In genomic region chr4:43029749-43030148, GRCm38 (mm10) we compare ENCODE assay signal across 11 mouse cellular contexts. TPM values are rescaled to one million over a fixed set of nuclear protein-coding genes. Genes with fewer than 3 reads are reported as not detected.
DNase-seq lines count a peak whose midpoint lies in the region; ATAC-seq and TF ChIP-seq lines count a peak whose summit lies in the region.
"Had no signal": no experiment of that assay in that cellular context is flagged by ENCODE, and none has a peak within 500 bp of the region (broad histone marks: within the 10 kb centered on the region; RNA-seq: fewer than 3 reads in every experiment).

No protein-coding gene starts in this region.

- no peak overlapping the region for H3K27ac ChIP-seq in heart, embryonic 15.5 days
- H3K27ac ChIP-seq in midbrain, embryonic 10.5 days (replicated peaks) = no peak overlapping the region
- H3K27ac ChIP-seq in midbrain, embryonic 15.5 days = no peak overlapping the region
- H3K27ac ChIP-seq in hindbrain, embryonic 14.5 days = no peak overlapping the region

- ATAC-seq in heart, embryonic 15.5 days (replicated peaks; ENCODE audit: insufficient number of reproducible peaks, insufficient read depth, low FRiP score, low read depth) = no peak
- no peak for ATAC-seq in midbrain, embryonic 15.5 days (replicated peaks)
- ATAC-seq in hindbrain, embryonic 14.5 days (ENCODE audit: low FRiP score) = no peak
- ATAC-seq: CD4-positive, CD25-positive, alpha-beta regulatory T cell, adult 4 months had no signal

- H3K4me3 ChIP-seq in heart, embryonic 15.5 days = no peak overlapping the region
- H3K4me3 ChIP-seq in midbrain, embryonic 10.5 days = peak overlapping the region; percentile 86; the same call in 1 of the 2 replicates
- H3K4me3 ChIP-seq in midbrain, embryonic 15.5 days = no peak overlapping the region
- peak overlapping the region; percentile 82; the same call in 1 of the 2 replicates for H3K4me3 ChIP-seq in hindbrain, embryonic 14.5 days (replicated peaks; ENCODE audit: low read length)
- H3K4me3 ChIP-seq in myocyte = peak overlapping the region; percentile 67

- no peaks in the 10 kb centered on the region for H3K27me3 ChIP-seq in heart, embryonic 15.5 days
- no peaks in the 10 kb centered on the region for H3K27me3 ChIP-seq in midbrain, embryonic 10.5 days (ENCODE audit: low read depth, poor library complexity, severe bottlenecking)
- H3K27me3 ChIP-seq in midbrain, embryonic 15.5 days (replicated peaks) = no peaks in the 10 kb centered on the region
- H3K27me3 ChIP-seq in hindbrain, embryonic 14.5 days (ENCODE audit: control insufficient read depth, insufficient read depth, low read length) = no peaks in the 10 kb centered on the region
- no peaks in the 10 kb centered on the region for H3K27me3 ChIP-seq in myocyte (ENCODE audit: control insufficient read depth, insufficient read depth, insufficient read length)

- WGBS in heart, embryonic 15.5 days = 90% methylated on average over 9 of the region's 9 CpGs
- 95% methylated on average over 9 of the region's 9 CpGs for WGBS in midbrain, embryonic 10.5 days
- WGBS in midbrain, embryonic 15.5 days = 94% methylated on average over 9 of the region's 9 CpGs
- 94% methylated on average over 9 of the region's 9 CpGs for WGBS in hindbrain, embryonic 14.5 days

- no peak for DNase-seq in heart, postnatal 4 days
- no peak for DNase-seq in midbrain, embryonic 10.5 days (ENCODE audit: low spot score)
- no peak for DNase-seq in hindbrain, embryonic 14.5 days (ENCODE audit: low spot score)
- DNase-seq in testis, postnatal 14 days (ENCODE audit: low spot score) = no peak
- DNase-seq in ovary, adult 18-20 months (ENCODE audit: low spot score) = no peak
- DNase-seq: cerebellum, postnatal 10 days; gastrocnemius, postnatal 36 days had no signal

- no peak overlapping the region; the same call in 1 of the 2 replicates for H3K9ac ChIP-seq in heart, embryonic 15.5 days
- no peak overlapping the region for H3K9ac ChIP-seq in midbrain, embryonic 15.5 days
- H3K9ac ChIP-seq in hindbrain, embryonic 14.5 days = peak overlapping the region; percentile 91; the same call in 1 of the 2 replicates

- H3K36me3 ChIP-seq in heart, embryonic 15.5 days = peaks cover 43% of the 10 kb centered on the region
- H3K36me3 ChIP-seq in midbrain, embryonic 10.5 days = peaks cover 62% of the 10 kb centered on the region
- H3K36me3 ChIP-seq in midbrain, embryonic 15.5 days (replicated peaks) = peaks cover 35% of the 10 kb centered on the region
- peaks cover 57% of the 10 kb centered on the region for H3K36me3 ChIP-seq in hindbrain, embryonic 14.5 days (replicated peaks; ENCODE audit: control insufficient read depth, insufficient read depth)
- peaks cover 13% of the 10 kb centered on the region for H3K36me3 ChIP-seq in myocyte (ENCODE audit: control insufficient read depth, insufficient read depth)

- no peak overlapping the region for H3ac ChIP-seq in myocyte (ENCODE audit: control insufficient read depth, insufficient read length)

- H3K79me2 ChIP-seq in myocyte (ENCODE audit: control insufficient read depth, insufficient read depth) = peaks cover 9% of the 10 kb centered on the region

- TF ChIP-seq POLR2A in myocyte (IDR thresholded peaks at IDR 0.05; ENCODE audit: insufficient read length, low read depth) = no peak

- peak overlapping the region; percentile 84; the same call in 1 of the 2 replicates for H3K4me2 ChIP-seq in heart, embryonic 15.5 days
- H3K4me2 ChIP-seq in midbrain, embryonic 15.5 days = no peak overlapping the region; the same call in 1 of the 2 replicates
- no peak overlapping the region for H3K4me2 ChIP-seq in hindbrain, embryonic 14.5 days (replicated peaks)
- peak overlapping the region; percentile 90 for H3K4me2 ChIP-seq in myocyte (ENCODE audit: low read depth)

- peaks cover 19% of the 10 kb centered on the region for H3K4me1 ChIP-seq in heart, embryonic 15.5 days (replicated peaks)
- peaks cover 47% of the 10 kb centered on the region for H3K4me1 ChIP-seq in midbrain, embryonic 10.5 days
- peaks cover 32% of the 10 kb centered on the region for H3K4me1 ChIP-seq in midbrain, embryonic 15.5 days
- peaks cover 25% of the 10 kb centered on the region for H3K4me1 ChIP-seq in hindbrain, embryonic 14.5 days (replicated peaks; ENCODE audit: control insufficient read depth, insufficient read depth, low read length)

- no peaks in the 10 kb centered on the region for H3K9me3 ChIP-seq in heart, embryonic 15.5 days (replicated peaks)
- H3K9me3 ChIP-seq in midbrain, embryonic 10.5 days (replicated peaks) = no peaks in the 10 kb centered on the region
- no peaks in the 10 kb centered on the region for H3K9me3 ChIP-seq in midbrain, embryonic 15.5 days
- no peaks in the 10 kb centered on the region for H3K9me3 ChIP-seq in hindbrain, embryonic 14.5 days (ENCODE audit: control insufficient read depth, low read length)

TF ChIP-seq in myocyte, 11 proteins besides CTCF, POLR2A, EP300 and RAD21:
- TF ChIP-seq CEBPB (IDR thresholded peaks at IDR 0.05; ENCODE audit: insufficient read depth, poor library complexity, severe bottlenecking) (no peak), E2F4 (IDR thresholded peaks at IDR 0.05; ENCODE audit: insufficient read depth) (no peak), SRF (IDR thresholded peaks at IDR 0.05; ENCODE audit: control insufficient read depth, insufficient read length, low read depth) (no peak), TCF12 (IDR thresholded peaks at IDR 0.05; ENCODE audit: insufficient read depth, poor library complexity, severe bottlenecking) (no peak), MYOG (IDR thresholded peaks at IDR 0.05; ENCODE audit: control insufficient read depth in 1 of 3, insufficient read depth in 1 of 3, insufficient read length in 2 of 3, low read depth in 2 of 3) (no peak), USF1 (IDR thresholded peaks at IDR 0.05; ENCODE audit: low read depth) (no peak), TCF3 (IDR thresholded peaks at IDR 0.05; ENCODE audit: insufficient read length, low read depth) (no peak), MYOD1 (IDR thresholded peaks at IDR 0.05; ENCODE audit: control insufficient read depth in 1 of 3, insufficient read length in 2 of 3, low read depth in 2 of 3) (no peak)
TF ChIP-seq in myocyte: peak in this region for 0.

RNA-seq across cellular contexts. Expression of gene Stoml2, which starts 1.8 kb away (rescaled TPM):
- 189 and 209 TPM in 2 replicates for polyA plus RNA-seq in heart, embryonic 15.5 days (2015; fragmentation: Nextera tagmentation; extraction: Ambion mirVana)
- 100 to 1,000 TPM; 101 to 107 TPM for total RNA-seq in heart, postnatal 4 days (2021)
- polyA plus RNA-seq in midbrain, embryonic 10.5 days (2016; fragmentation: Nextera tagmentation; extraction: Ambion mirVana) = 419 and 471 TPM in 2 replicates
- polyA plus RNA-seq in midbrain, embryonic 15.5 days (2015; fragmentation: Nextera tagmentation; extraction: Ambion mirVana) = 218 and 235 TPM in 2 replicates
- polyA plus RNA-seq in hindbrain, embryonic 14.5 days (2014; fragmentation: Nextera tagmentation; extraction: Ambion mirVana) = 215 and 231 TPM in 2 replicates
- polyA plus RNA-seq in myocyte (2012; fragmentation: generic; extraction: Trizol) = 113 TPM

RNA-seq across cellular contexts. Expression of gene Pigo, which starts 4.1 kb away (rescaled TPM):
- polyA plus RNA-seq in heart, embryonic 15.5 days (2015; fragmentation: Nextera tagmentation; extraction: Ambion mirVana) = 15.0 and 15.5 TPM in 2 replicates
- 10 to 100 TPM; 24.7 to 24.9 TPM for total RNA-seq in heart, postnatal 4 days (2021)
- 21.8 and 27.5 TPM in 2 replicates for polyA plus RNA-seq in midbrain, embryonic 10.5 days (2016; fragmentation: Nextera tagmentation; extraction: Ambion mirVana)
- 29.1 and 34.0 TPM in 2 replicates for polyA plus RNA-seq in midbrain, embryonic 15.5 days (2015; fragmentation: Nextera tagmentation; extraction: Ambion mirVana)
- 24.2 and 27.1 TPM in 2 replicates for polyA plus RNA-seq in hindbrain, embryonic 14.5 days (2014; fragmentation: Nextera tagmentation; extraction: Ambion mirVana)
- polyA plus RNA-seq in myocyte (2012; fragmentation: generic; extraction: Trizol) = 8.0 TPM

RNA-seq across cellular contexts. Expression of gene Fam214b, which starts 16.3 kb away (rescaled TPM):
- 14.1 and 17.3 TPM in 2 replicates for polyA plus RNA-seq in heart, embryonic 15.5 days (2015; fragmentation: Nextera tagmentation; extraction: Ambion mirVana)
- 10 to 100 TPM; 20.4 to 20.7 TPM for total RNA-seq in heart, postnatal 4 days (2021)
- 27.4 and 40.4 TPM in 2 replicates for polyA plus RNA-seq in midbrain, embryonic 10.5 days (2016; fragmentation: Nextera tagmentation; extraction: Ambion mirVana)
- 52.0 and 55.3 TPM in 2 replicates for polyA plus RNA-seq in midbrain, embryonic 15.5 days (2015; fragmentation: Nextera tagmentation; extraction: Ambion mirVana)
- polyA plus RNA-seq in hindbrain, embryonic 14.5 days (2014; fragmentation: Nextera tagmentation; extraction: Ambion mirVana) = 22.6 and 22.9 TPM in 2 replicates
- polyA plus RNA-seq in myocyte (2012; fragmentation: generic; extraction: Trizol) = 35.3 TPM

RNA-seq across cellular contexts. Expression of gene Fancg, which starts 19.4 kb away (rescaled TPM):
- 9.8 and 13.5 TPM in 2 replicates for polyA plus RNA-seq in heart, embryonic 15.5 days (2015; fragmentation: Nextera tagmentation; extraction: Ambion mirVana)
- 1 to 10 TPM; 7.4 to 8.2 TPM for total RNA-seq in heart, postnatal 4 days (2021)
- 25.0 and 27.2 TPM in 2 replicates for polyA plus RNA-seq in midbrain, embryonic 10.5 days (2016; fragmentation: Nextera tagmentation; extraction: Ambion mirVana)
- 22.8 and 29.5 TPM in 2 replicates for polyA plus RNA-seq in midbrain, embryonic 15.5 days (2015; fragmentation: Nextera tagmentation; extraction: Ambion mirVana)
- 15.6 and 20.1 TPM in 2 replicates for polyA plus RNA-seq in hindbrain, embryonic 14.5 days (2014; fragmentation: Nextera tagmentation; extraction: Ambion mirVana)
- polyA plus RNA-seq in myocyte (2012; fragmentation: generic; extraction: Trizol) = 2.6 TPM

RNA-seq across cellular contexts. Expression of gene Unc13b, which starts 29.0 kb away (rescaled TPM):
- polyA plus RNA-seq in heart, embryonic 15.5 days (2015; fragmentation: Nextera tagmentation; extraction: Ambion mirVana) = 10.1 and 11.8 TPM in 2 replicates
- total RNA-seq in heart, postnatal 4 days (2021) = 10 to 100 TPM; 39.9 to 42.1 TPM
- polyA plus RNA-seq in midbrain, embryonic 10.5 days (2016; fragmentation: Nextera tagmentation; extraction: Ambion mirVana) = 9.9 and 14.2 TPM in 2 replicates
- 20.1 and 21.2 TPM in 2 replicates for polyA plus RNA-seq in midbrain, embryonic 15.5 days (2015; fragmentation: Nextera tagmentation; extraction: Ambion mirVana)
- 18.9 and 19.5 TPM in 2 replicates for polyA plus RNA-seq in hindbrain, embryonic 14.5 days (2014; fragmentation: Nextera tagmentation; extraction: Ambion mirVana)
- polyA plus RNA-seq in myocyte (2012; fragmentation: generic; extraction: Trizol) = 0.42 TPM

Comparison
In these comparisons a context has a peak if more than half of its experiments do, and no peak if none do; other contexts are left out.
1. H3K4me3 ChIP-seq: peak in midbrain, embryonic 10.5 days (single experiment), hindbrain, embryonic 14.5 days (single experiment) and myocyte (single experiment); none in heart, embryonic 15.5 days (single experiment) and midbrain, embryonic 15.5 days (single experiment).
2. H3K4me2 ChIP-seq: peak in heart, embryonic 15.5 days (single experiment) and myocyte (single experiment); none in midbrain, embryonic 15.5 days (single experiment) and hindbrain, embryonic 14.5 days (single experiment).